Mouse (Mus musculus) erythroblast, embryonic 14.5 days (primary cell): ENCODE measurements around the gene Krt86. TPM values are rescaled to one million over a fixed set of nuclear protein-coding genes. Genes with fewer than 3 reads are reported as not detected.

Experiments used
- H3K27me3 ChIP-seq: 2 replicates; pipeline ENCODE4 v1.6.1; 2012; ENCODE audit warnings: inconsistent platforms; ENCODE audit not compliant: control insufficient read depth
- H3K36me3 ChIP-seq: 2 replicates; pipeline ENCODE4 v1.6.1; 2012; ENCODE audit warnings: mild to moderate bottlenecking, inconsistent platforms; ENCODE audit not compliant: control insufficient read depth
- H3K4me1 ChIP-seq: 2 replicates; pipeline ENCODE4 v1.6.1; 2012; ENCODE audit warnings: inconsistent platforms; ENCODE audit not compliant: control insufficient read depth
- H3K4me3 ChIP-seq: replicated peaks from 2 replicates; pipeline ENCODE3; 2012; ENCODE audit warnings: moderate library complexity, mild to moderate bottlenecking, inconsistent platforms
- H3K9me3 ChIP-seq: 2 replicates; pipeline ENCODE4 v1.6.1; 2012; ENCODE audit warnings: low read length, inconsistent platforms, mixed read lengths; ENCODE audit not compliant: control insufficient read depth
- GATA1 ChIP-seq: IDR thresholded peaks from 2 replicates; pipeline ENCODE4 v1.6.1; 2012; ENCODE audit warnings: low read length, inconsistent platforms, mixed read lengths
- TAL1 ChIP-seq: IDR thresholded peaks from 3 replicates; pipeline ENCODE4 v1.6.1; 2012; ENCODE audit warnings: low read length, inconsistent platforms, mixed read lengths
- polyA plus RNA-seq: library from polyadenylated mRNA; stranded (reverse); fragments of >175 nt; gene quantifications from 2 replicates; pipeline ENCODE4 v1.2.3, GENCODE M21; 2012

The Krt86 gene
- not detected in 2 replicates for polyA plus RNA-seq

DNA sequence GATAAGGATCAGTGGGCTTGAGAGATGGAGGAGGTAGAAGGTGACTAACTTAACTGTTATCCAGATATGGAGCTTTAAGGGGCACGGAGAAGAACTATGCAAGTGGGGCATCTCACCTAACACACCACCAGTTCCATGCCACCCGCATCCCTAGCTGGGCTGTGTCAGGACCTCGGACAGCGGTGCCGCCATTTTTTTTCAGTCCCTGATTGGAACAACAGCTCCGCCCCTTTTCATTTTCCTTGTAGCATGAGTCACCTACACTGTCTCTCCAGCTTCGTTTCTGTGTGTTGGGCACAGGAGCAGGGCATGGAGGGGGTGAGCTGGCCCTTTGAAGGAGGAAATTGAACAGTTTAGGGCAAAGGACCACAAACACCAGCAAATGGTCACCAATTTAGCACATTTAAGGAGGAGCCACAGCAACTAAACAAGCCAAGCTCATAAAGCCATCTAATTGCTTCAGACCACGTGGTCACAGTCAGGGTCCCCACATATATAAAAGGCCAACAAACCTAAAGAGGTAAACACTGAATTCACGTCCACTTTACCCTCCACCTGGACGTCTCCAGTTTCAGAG lies at the start of gene Krt86:
Krt86 (plus strand) TSS at position 527 of the 577 bp plus-strand sequence.
- Histone ChIP-seq H3K36me3 (no peaks in the 10 kb centered on the region), H3K4me3 (no peak within 1 kb of the TSS), H3K4me1 (no peaks in the 10 kb centered on the region), H3K27me3 (no peaks in the 10 kb centered on the region), H3K9me3 (no peaks in the 10 kb centered on the region)
- TF ChIP-seq TAL1 = no peak
- TF ChIP-seq GATA1 = no peak

GRCm38 (mm10) chr15:101424914-101425313 lies 48.4 kb upstream of the Krt86 start:
- no peaks in the 10 kb centered on the region for H3K9me3 ChIP-seq
- H3K36me3 ChIP-seq = no peaks in the 10 kb centered on the region
- TF ChIP-seq TAL1 (no peak), GATA1 (no peak)
- no peak overlapping the region for H3K4me3 ChIP-seq
- no peaks in the 10 kb centered on the region for H3K4me1 ChIP-seq
- no peaks in the 10 kb centered on the region for H3K27me3 ChIP-seq

GRCm38 (mm10) chr15:101436611-101437010 lies 36.7 kb upstream of the Krt86 start:
- H3K4me1 ChIP-seq = no peaks in the 10 kb centered on the region
- TF ChIP-seq GATA1 (no peak), TAL1 (no peak)
- peaks cover 20% of the 10 kb centered on the region for H3K27me3 ChIP-seq
- H3K4me3 ChIP-seq = no peak overlapping the region
- no peaks in the 10 kb centered on the region for H3K36me3 ChIP-seq
- no peaks in the 10 kb centered on the region for H3K9me3 ChIP-seq

DNA sequence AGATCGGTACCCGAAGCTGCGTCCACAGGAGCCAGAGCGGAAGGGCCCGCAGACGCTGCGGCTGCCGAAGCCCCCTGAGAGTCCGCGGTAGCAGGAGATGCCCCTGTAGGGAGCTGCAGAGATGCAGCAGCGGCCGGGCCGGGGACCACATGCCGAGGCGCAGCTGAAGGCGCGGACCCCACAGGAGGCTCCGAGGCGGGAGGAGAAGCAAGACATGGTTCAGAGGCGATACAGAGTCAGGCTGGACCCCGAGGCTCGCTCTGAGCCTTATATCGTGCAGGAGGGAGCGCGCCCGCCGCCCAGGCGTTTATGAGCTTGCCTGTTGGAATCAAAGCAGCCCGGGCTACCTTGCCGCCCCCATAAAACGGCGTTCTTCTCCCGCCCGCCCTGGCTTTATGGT lies 34.7 kb upstream of the Krt86 start, which contains the start of gene Krt87:
Krt87 (minus strand) TSS at position 250 of the 400 bp plus-strand sequence.
- TF ChIP-seq GATA1 = no peak
- no peak for TF ChIP-seq TAL1
- H3K9me3 ChIP-seq = no peaks in the 10 kb centered on the region
- H3K4me1 ChIP-seq = no peaks in the 10 kb centered on the region
- peaks cover 20% of the 10 kb centered on the region for H3K27me3 ChIP-seq
- no peaks in the 10 kb centered on the region for H3K36me3 ChIP-seq
- H3K4me3 ChIP-seq = no peak within 1 kb of the TSS

DNA sequence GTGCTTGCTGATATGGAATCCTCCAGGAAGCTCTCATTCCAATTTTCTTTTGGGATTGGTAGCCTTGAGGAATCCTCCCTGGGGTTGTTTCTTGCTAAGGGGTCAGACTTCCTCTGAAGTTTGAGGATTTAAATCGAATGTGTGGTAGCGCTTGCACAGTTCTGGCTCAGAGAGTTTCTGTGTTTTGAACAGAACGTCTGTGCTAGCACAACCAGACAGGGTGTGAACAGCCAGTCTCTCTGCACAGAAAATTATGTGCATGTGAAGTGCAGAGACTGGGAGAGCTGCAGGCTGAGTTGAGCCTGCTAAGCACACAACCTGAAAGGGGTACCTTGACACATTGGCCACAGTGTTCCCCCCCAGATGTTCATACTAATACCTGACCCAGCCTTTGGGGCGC lies 32.4 kb upstream of the Krt86 start:
- TF ChIP-seq GATA1 (no peak), TAL1 (no peak)

DNA sequence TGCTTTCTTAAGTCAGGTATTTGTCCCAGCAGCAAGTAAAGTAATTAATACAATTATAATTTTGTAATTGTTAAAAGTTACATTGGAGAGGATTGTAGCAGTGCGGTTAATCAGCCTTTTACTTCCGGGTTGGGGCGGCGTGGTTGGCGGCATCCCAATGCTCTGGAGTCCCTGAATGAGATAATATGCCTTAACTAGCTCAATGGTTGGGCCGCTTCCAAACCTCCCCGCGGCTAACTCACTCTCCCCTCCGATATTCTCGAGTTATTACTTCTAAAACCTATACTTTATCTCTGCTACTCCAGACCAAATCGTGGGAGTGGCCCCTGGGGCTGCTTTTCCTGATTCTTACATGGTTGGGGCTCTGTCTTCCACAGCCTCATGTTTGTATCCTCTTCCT lies 26.7 kb upstream of the Krt86 start:
- no peaks in the 10 kb centered on the region for H3K4me1 ChIP-seq
- no peaks in the 10 kb centered on the region for H3K9me3 ChIP-seq
- H3K36me3 ChIP-seq = no peaks in the 10 kb centered on the region
- no peak overlapping the region for H3K4me3 ChIP-seq
- H3K27me3 ChIP-seq = no peaks in the 10 kb centered on the region
- TF ChIP-seq GATA1 (no peak), TAL1 (no peak)

More for the DNA sequence above, 32.4 kb upstream of the Krt86 start:
- Histone ChIP-seq H3K27me3 (peaks cover 20% of the 10 kb centered on the region), H3K36me3 (no peaks in the 10 kb centered on the region), H3K4me1 (no peaks in the 10 kb centered on the region), H3K4me3 (no peak overlapping the region), H3K9me3 (no peaks in the 10 kb centered on the region)

DNA sequence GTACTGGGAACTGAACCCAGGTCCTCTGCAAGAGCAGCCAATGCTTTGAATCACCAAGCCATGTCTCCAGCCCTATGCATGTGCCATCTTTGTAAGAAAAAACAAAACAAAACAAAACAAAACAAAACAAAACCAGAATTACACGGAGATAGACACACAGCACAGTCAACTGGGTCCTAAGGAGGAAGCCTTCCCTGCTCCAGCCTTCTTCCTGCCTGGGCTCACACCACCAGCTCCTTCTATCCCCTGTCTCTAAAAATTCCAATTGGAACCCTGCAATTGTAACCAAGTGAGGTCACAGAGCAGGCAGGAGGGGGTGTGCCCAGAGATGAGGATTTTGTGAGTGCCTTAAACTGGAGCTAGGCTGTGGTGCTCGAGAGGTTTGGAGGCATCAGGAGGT lies 25.8 kb upstream of the Krt86 start, which contains the start of gene Krt88:
Krt88 (plus strand) TSS at position 301 of the 400 bp plus-strand sequence.
- no peaks in the 10 kb centered on the region for H3K27me3 ChIP-seq
- no peaks in the 10 kb centered on the region for H3K9me3 ChIP-seq
- no peaks in the 10 kb centered on the region for H3K4me1 ChIP-seq
- no peak within 1 kb of the TSS for H3K4me3 ChIP-seq
- H3K36me3 ChIP-seq = no peaks in the 10 kb centered on the region
- no peak for TF ChIP-seq TAL1
- TF ChIP-seq GATA1 = no peak

DNA sequence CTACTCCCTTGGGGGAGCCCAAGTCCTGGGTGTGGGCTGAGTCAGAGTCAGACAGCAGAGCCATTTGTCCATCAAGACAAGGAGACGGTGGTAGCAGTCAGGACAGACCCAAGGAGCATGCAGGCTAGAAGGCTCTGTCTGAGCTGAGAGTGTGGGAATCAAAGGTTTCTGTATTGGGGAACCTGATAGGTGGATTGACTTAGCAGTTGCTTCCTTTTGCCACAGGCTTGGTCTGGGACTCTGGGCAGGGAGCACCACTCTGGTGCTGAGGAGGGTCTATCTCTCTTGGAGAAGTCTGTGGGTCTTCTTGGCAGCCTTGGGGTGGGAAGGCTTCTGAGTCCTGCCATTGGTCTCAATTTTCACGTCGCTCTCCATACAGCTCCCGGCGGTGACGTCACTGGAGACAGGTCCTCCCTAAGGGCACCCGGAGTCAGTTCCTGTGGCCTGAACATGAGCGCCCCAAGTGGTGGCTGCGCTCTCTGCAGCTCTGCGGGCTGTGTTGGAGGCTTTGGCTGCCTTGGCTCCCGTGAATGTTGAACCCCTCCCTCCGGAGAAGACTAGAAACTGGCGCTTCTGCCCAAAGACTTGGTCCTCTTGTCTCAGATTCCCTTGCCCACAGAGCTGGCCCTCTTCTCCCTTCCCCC lies 20.1 kb upstream of the Krt86 start:
- Histone ChIP-seq H3K27me3 (no peaks in the 10 kb centered on the region), H3K4me1 (no peaks in the 10 kb centered on the region), H3K9me3 (peaks cover 8% of the 10 kb centered on the region), H3K36me3 (no peaks in the 10 kb centered on the region), H3K4me3 (no peak overlapping the region)
- TF ChIP-seq GATA1 = no peak
- TF ChIP-seq TAL1 = no peak

GRCm38 (mm10) chr15:101454774-101455173 lies 18.5 kb upstream of the Krt86 start:
- Histone ChIP-seq H3K4me1 (no peaks in the 10 kb centered on the region), H3K27me3 (no peaks in the 10 kb centered on the region), H3K9me3 (peaks cover 8% of the 10 kb centered on the region), H3K4me3 (no peak overlapping the region), H3K36me3 (no peaks in the 10 kb centered on the region)
- TF ChIP-seq GATA1 (no peak), TAL1 (no peak)
